ENCODE assay signal across 25 mouse cellular contexts in genomic region chr10:60042350-60042922, GRCm38 (mm10). TPM values are rescaled to one million over a fixed set of nuclear protein-coding genes. Genes with fewer than 3 reads are reported as not detected.
DNase-seq lines count a peak whose midpoint lies in the region; ATAC-seq and TF ChIP-seq lines count a peak whose summit lies in the region.
"Had no signal": no experiment of that assay in that cellular context is flagged by ENCODE, and none has a peak within 500 bp of the region (broad histone marks: within the 10 kb centered on the region; RNA-seq: fewer than 3 reads in every experiment).

No protein-coding gene starts in this region.

- no peak overlapping the region for H3K9ac ChIP-seq in intestine, embryonic 16.5 days (ENCODE audit: low read depth, low read length)
- H3K9ac ChIP-seq in stomach, embryonic 16.5 days (ENCODE audit: low read length), result no peak overlapping the region
- H3K9ac ChIP-seq in midbrain, postnatal 0 days (replicated peaks; ENCODE audit: low read length, poor library complexity, severe bottlenecking), result no peak overlapping the region
- H3K9ac ChIP-seq: forebrain, embryonic 13.5 days; heart, embryonic 12.5 days; heart, embryonic 15.5 days; hindbrain, embryonic 13.5 days had no signal

- H3K4me3 ChIP-seq in intestine, embryonic 16.5 days (ENCODE audit: low read length), result no peak overlapping the region
- H3K4me3 ChIP-seq in stomach, embryonic 16.5 days (replicated peaks; ENCODE audit: low read length), result no peak overlapping the region
- no peak overlapping the region for H3K4me3 ChIP-seq in midbrain, postnatal 0 days (ENCODE audit: low read depth, low read length)
- H3K4me3 ChIP-seq: forebrain, embryonic 10.5 days; forebrain, embryonic 13.5 days; heart, embryonic 12.5 days; heart, embryonic 15.5 days; hindbrain, embryonic 10.5 days; hindbrain, embryonic 13.5 days had no signal

- no peaks in the 10 kb centered on the region for H3K9me3 ChIP-seq in intestine, embryonic 16.5 days (ENCODE audit: control insufficient read depth, low read length)
- H3K9me3 ChIP-seq in stomach, embryonic 16.5 days (replicated peaks; ENCODE audit: control insufficient read depth, low read length), result no peaks in the 10 kb centered on the region
- H3K9me3 ChIP-seq in midbrain, postnatal 0 days (ENCODE audit: low read length), result no peaks in the 10 kb centered on the region
- H3K9me3 ChIP-seq: forebrain, embryonic 10.5 days; forebrain, embryonic 13.5 days; heart, embryonic 12.5 days; heart, embryonic 15.5 days; hindbrain, embryonic 10.5 days; hindbrain, embryonic 13.5 days had no signal

- no peak overlapping the region for H3K27ac ChIP-seq in intestine, embryonic 16.5 days (ENCODE audit: low read length)
- H3K27ac ChIP-seq in stomach, embryonic 16.5 days (ENCODE audit: low read length), result peak overlapping the region; percentile 31; the same call in 1 of the 2 replicates
- H3K27ac ChIP-seq in midbrain, postnatal 0 days (ENCODE audit: low read depth, low read length), result no peak overlapping the region
- H3K27ac ChIP-seq: forebrain, embryonic 10.5 days; forebrain, embryonic 13.5 days; heart, embryonic 15.5 days; hindbrain, embryonic 10.5 days; hindbrain, embryonic 13.5 days had no signal

- H3K36me3 ChIP-seq in intestine, embryonic 16.5 days (ENCODE audit: control insufficient read depth, insufficient read depth, low read length), result no peaks in the 10 kb centered on the region
- H3K36me3 ChIP-seq in stomach, embryonic 16.5 days (ENCODE audit: control insufficient read depth, insufficient read depth, low read length), result no peaks in the 10 kb centered on the region; the same call in 1 of the 2 replicates
- no peaks in the 10 kb centered on the region for H3K36me3 ChIP-seq in midbrain, postnatal 0 days (ENCODE audit: insufficient read depth, low read length)
- H3K36me3 ChIP-seq: forebrain, embryonic 10.5 days; heart, embryonic 15.5 days; hindbrain, embryonic 10.5 days had no signal

- peak; percentile 31; the same call in 1 of the 2 replicates for ATAC-seq in intestine, embryonic 16.5 days
- ATAC-seq in stomach, embryonic 16.5 days (ENCODE audit: insufficient read depth, low FRiP score), result peak; percentile 53; the same call in 1 of the 2 replicates
- ATAC-seq in midbrain, postnatal 0 days (ENCODE audit: low FRiP score), result no peak
- ATAC-seq: activated CD4-positive, CD25-positive, alpha-beta regulatory T cell, adult 4 months; CD4-positive, CD25-positive, alpha-beta regulatory T cell, adult 4 months; forebrain, embryonic 13.5 days; forebrain, embryonic 16.5 days; hindbrain, embryonic 16.5 days had no signal

- no peak for TF ChIP-seq CTCF in midbrain, postnatal 0 days (IDR thresholded peaks at IDR 0.05)

- WGBS in intestine, embryonic 16.5 days, result 50% methylated on average over 8 of the region's 8 CpGs
- 54% methylated on average over 8 of the region's 8 CpGs for whole genome bisulfite sequencing in stomach, embryonic 16.5 days
- 91% methylated on average over 8 of the region's 8 CpGs for WGBS in midbrain, postnatal 0 days

- DNase-seq in lung, postnatal 36 days, result peak; percentile 44
- DNase-seq in lung, postnatal 10 days, result no peak
- DNase-seq in adrenal gland, adult 2 months, result no peak
- DNase-seq in midbrain, postnatal 0 days (ENCODE audit: low spot score), result no peak
- DNase-seq in Muller cell, postnatal 12 days (ENCODE audit: inconsistent ontology term), result no peak
- DNase-seq: adrenal gland, postnatal 10 days; adrenal gland, postnatal 36 days; cerebellum, adult 18-20 months; cerebellum, adult 9-10 months; gastrocnemius, postnatal 10 days; heart, adult 18-20 months; heart, postnatal 10 days; heart, postnatal 36 days had no signal

- H3K27me3 ChIP-seq in intestine, embryonic 16.5 days (replicated peaks; ENCODE audit: control insufficient read depth, insufficient read depth, low read length), result no peaks in the 10 kb centered on the region
- H3K27me3 ChIP-seq in stomach, embryonic 16.5 days (ENCODE audit: control insufficient read depth, insufficient read depth, low read length), result no peaks in the 10 kb centered on the region
- no peaks in the 10 kb centered on the region for H3K27me3 ChIP-seq in midbrain, postnatal 0 days (ENCODE audit: insufficient read depth, low read length)
- H3K27me3 ChIP-seq: forebrain, embryonic 13.5 days; heart, embryonic 12.5 days; heart, embryonic 15.5 days; hindbrain, embryonic 13.5 days had no signal

- no peak overlapping the region for H3K4me2 ChIP-seq in intestine, embryonic 16.5 days (ENCODE audit: low read depth, low read length)
- H3K4me2 ChIP-seq in stomach, embryonic 16.5 days (ENCODE audit: low read depth, low read length), result no peak overlapping the region
- H3K4me2 ChIP-seq in midbrain, postnatal 0 days (ENCODE audit: low read depth, low read length, poor library complexity, severe bottlenecking), result no peak overlapping the region
- H3K4me2 ChIP-seq: forebrain, embryonic 13.5 days; heart, embryonic 12.5 days; heart, embryonic 15.5 days; hindbrain, embryonic 13.5 days had no signal

- H3K4me1 ChIP-seq in intestine, embryonic 16.5 days (ENCODE audit: control insufficient read depth, insufficient read depth, low read length), result no peaks in the 10 kb centered on the region
- 0 out of 2 replicates have a peak, but pooled peaks cover 5% of the 10 kb centered on the region for H3K4me1 ChIP-seq in stomach, embryonic 16.5 days (ENCODE audit: control insufficient read depth, insufficient read depth, low read length)
- no peaks in the 10 kb centered on the region for H3K4me1 ChIP-seq in midbrain, postnatal 0 days (ENCODE audit: insufficient read depth, low read length)
- H3K4me1 ChIP-seq: forebrain, embryonic 10.5 days; heart, embryonic 15.5 days; hindbrain, embryonic 10.5 days had no signal

RNA-seq across cellular contexts. Expression of gene Anapc16, which starts 39.5 kb away (rescaled TPM):
- polyA plus RNA-seq in intestine, embryonic 16.5 days (2015; fragmentation: Nextera tagmentation; extraction: Ambion mirVana), result 94.0 and 97.8 TPM in 2 replicates
- 75.6 and 90.7 TPM in 2 replicates for polyA plus RNA-seq in stomach, embryonic 16.5 days (2015; fragmentation: Nextera tagmentation; extraction: Ambion mirVana)
- total RNA-seq in adrenal gland, adult 2 months (2021), result 10 to 100 TPM; 60.4 to 66.3 TPM
- polyA plus RNA-seq in adrenal gland, adult 2 months (2012; rRNA removed), result 33.4 and 40.8 TPM in 2 replicates
- total RNA-seq in midbrain, postnatal 0 days (2014; rRNA removed), result 56.9 and 57.4 TPM in 2 replicates
- polyA plus RNA-seq in midbrain, postnatal 0 days (2015; fragmentation: Nextera tagmentation; extraction: Ambion mirVana), result 109 and 118 TPM in 2 replicates

RNA-seq across cellular contexts. Expression of gene Ascc1, which starts 39.8 kb away (rescaled TPM):
- polyA plus RNA-seq in intestine, embryonic 16.5 days (2015; fragmentation: Nextera tagmentation; extraction: Ambion mirVana), result 47.2 and 47.3 TPM in 2 replicates
- polyA plus RNA-seq in stomach, embryonic 16.5 days (2015; fragmentation: Nextera tagmentation; extraction: Ambion mirVana), result 45.2 and 46.2 TPM in 2 replicates
- total RNA-seq in adrenal gland, adult 2 months (2021), result 10 to 100 TPM; 24.8 to 32.0 TPM
- 17.7 and 23.8 TPM in 2 replicates for polyA plus RNA-seq in adrenal gland, adult 2 months (2012; rRNA removed)
- 12.3 and 13.5 TPM in 2 replicates for total RNA-seq in midbrain, postnatal 0 days (2014; rRNA removed)
- 50.1 TPM in 2 replicates for polyA plus RNA-seq in midbrain, postnatal 0 days (2015; fragmentation: Nextera tagmentation; extraction: Ambion mirVana)
